Comparison of ENCODE assay signal across 8 mouse cellular contexts in genomic region chr1:177683931-177684836, GRCm38 (mm10). TPM values are rescaled to one million over a fixed set of nuclear protein-coding genes. Genes with fewer than 3 reads are reported as not detected.
DNase-seq lines count a peak whose midpoint lies in the region; ATAC-seq and TF ChIP-seq lines count a peak whose summit lies in the region.
"Had no signal": no experiment of that assay in that cellular context is flagged by ENCODE, and none has a peak within 500 bp of the region (broad histone marks: within the 10 kb centered on the region; RNA-seq: fewer than 3 reads in every experiment).

No protein-coding gene starts in this region.

- peak overlapping the region; percentile 26 for H3K4me2 ChIP-seq in hindbrain, embryonic 14.5 days (replicated peaks)
- no peak overlapping the region for H3K4me2 ChIP-seq in myocyte (ENCODE audit: low read depth)
- H3K4me2 ChIP-seq: liver, embryonic 15.5 days had no signal

- DNase-seq in cerebellum, postnatal 36 days: peak; percentile 43 to 66
- peak; percentile 28 for DNase-seq in hindbrain, embryonic 14.5 days (ENCODE audit: low spot score)
- DNase-seq in ovary, postnatal 36 days (ENCODE audit: low spot score): no peak
- DNase-seq in thymus, adult 2 months: no peak
- no peak for DNase-seq in thymus, postnatal 36 days

- H3K36me3 ChIP-seq in hindbrain, embryonic 14.5 days (replicated peaks; ENCODE audit: control insufficient read depth, insufficient read depth): no peaks in the 10 kb centered on the region
- no peaks in the 10 kb centered on the region for H3K36me3 ChIP-seq in myocyte (ENCODE audit: control insufficient read depth, insufficient read depth)
- H3K36me3 ChIP-seq in thymus, adult 2 months (ENCODE audit: control insufficient read depth, insufficient read depth, low read length): no peaks in the 10 kb centered on the region
- H3K36me3 ChIP-seq: liver, embryonic 15.5 days had no signal

- no peak overlapping the region for H3K4me3 ChIP-seq in hindbrain, embryonic 14.5 days (replicated peaks; ENCODE audit: low read length)
- H3K4me3 ChIP-seq in myocyte: no peak overlapping the region
- H3K4me3 ChIP-seq in thymus, adult 2 months (ENCODE audit: control insufficient read depth, insufficient read depth, low read length): no peak overlapping the region
- H3K4me3 ChIP-seq: liver, embryonic 15.5 days had no signal

- H3K9me3 ChIP-seq in hindbrain, embryonic 14.5 days (ENCODE audit: control insufficient read depth, low read length): no peaks in the 10 kb centered on the region
- H3K9me3 ChIP-seq: liver, embryonic 15.5 days had no signal

- H3K4me1 ChIP-seq in hindbrain, embryonic 14.5 days (replicated peaks; ENCODE audit: control insufficient read depth, insufficient read depth, low read length): no peaks in the 10 kb centered on the region
- 0 out of 2 replicates have a peak, but pooled peaks cover 2% of the 10 kb centered on the region for H3K4me1 ChIP-seq in thymus, adult 2 months (replicated peaks; ENCODE audit: control insufficient read depth, insufficient read depth, low read length)
- H3K4me1 ChIP-seq: liver, embryonic 15.5 days had no signal

- 29% methylated on average over 18 of the region's 18 CpGs for WGBS in hindbrain, embryonic 14.5 days
- 91% methylated on average over 18 of the region's 18 CpGs for WGBS in thymus, adult 2 months

- H3K27ac ChIP-seq in hindbrain, embryonic 14.5 days: no peak overlapping the region
- H3K27ac ChIP-seq in thymus, adult 2 months (ENCODE audit: control insufficient read depth, insufficient read depth, low read length): no peak overlapping the region
- H3K27ac ChIP-seq: liver, embryonic 15.5 days had no signal

- no peak for TF ChIP-seq POLR2A in myocyte (IDR thresholded peaks at IDR 0.05; ENCODE audit: insufficient read length, low read depth)
- TF ChIP-seq POLR2A in thymus, adult 2 months (IDR thresholded peaks at IDR 0.05; ENCODE audit: control insufficient read depth, extremely low read depth, insufficient read depth, low read length, poor library complexity): no peak

- TF ChIP-seq CTCF in thymus, adult 2 months (IDR thresholded peaks at IDR 0.05; ENCODE audit: borderline replicate concordance, control insufficient read depth, extremely low read depth, insufficient read depth, low read length, poor library complexity): no peak

- H3ac ChIP-seq in myocyte (ENCODE audit: control insufficient read depth, insufficient read length): no peak overlapping the region

- peak; percentile 37; the same call in 1 of the 2 replicates for ATAC-seq in cerebellum, adult (ENCODE audit: insufficient number of reproducible peaks, low FRiP score, low TSS enrichment)
- no peak for ATAC-seq in hindbrain, embryonic 14.5 days (ENCODE audit: low FRiP score)

- no peak overlapping the region for H3K9ac ChIP-seq in hindbrain, embryonic 14.5 days
- H3K9ac ChIP-seq: liver, embryonic 15.5 days had no signal

- H3K79me2 ChIP-seq in myocyte (ENCODE audit: control insufficient read depth, insufficient read depth): no peaks in the 10 kb centered on the region

- H3K27me3 ChIP-seq in hindbrain, embryonic 14.5 days (ENCODE audit: control insufficient read depth, insufficient read depth, low read length): no peaks in the 10 kb centered on the region
- no peaks in the 10 kb centered on the region for H3K27me3 ChIP-seq in myocyte (ENCODE audit: control insufficient read depth, insufficient read depth, insufficient read length)
- H3K27me3 ChIP-seq in thymus, adult 2 months (ENCODE audit: control insufficient read depth, insufficient read depth, low read length): no peaks in the 10 kb centered on the region
- H3K27me3 ChIP-seq: liver, embryonic 15.5 days had no signal

TF ChIP-seq in myocyte, 11 proteins besides CTCF, POLR2A, EP300 and RAD21:
- TF ChIP-seq TCF3 (IDR thresholded peaks at IDR 0.05; ENCODE audit: insufficient read length, low read depth) (no peak), MYOG (IDR thresholded peaks at IDR 0.05; ENCODE audit: control insufficient read depth in 1 of 3, insufficient read depth in 1 of 3, insufficient read length in 2 of 3, low read depth in 2 of 3) (peak in 1 of 3 experiments; percentile 49), MYOD1 (IDR thresholded peaks at IDR 0.05; ENCODE audit: control insufficient read depth in 1 of 3, insufficient read length in 2 of 3, low read depth in 2 of 3) (peak in 2 of 3 experiments; percentile 11 to 41), POLR2AphosphoS2 (IDR thresholded peaks at IDR 0.05; ENCODE audit: insufficient read length, low read depth) (no peak)

RNA-seq across cellular contexts. Expression of gene 1700016C15Rik, which starts 45.4 kb away (rescaled TPM):
- polyA plus RNA-seq in hindbrain, embryonic 14.5 days (2014; fragmentation: Nextera tagmentation; extraction: Ambion mirVana): not detected in 2 replicates
- polyA plus RNA-seq in myocyte (2012; fragmentation: generic; extraction: Trizol): not detected
- not detected in 2 replicates for polyA plus RNA-seq in thymus, adult 2 months (2012; rRNA removed)
- polyA plus RNA-seq: liver, embryonic 15.5 days had no signal

Comparison
In these comparisons a context has a peak if more than half of its experiments do, and no peak if none do; other contexts are left out.
1. DNase-seq: peak in cerebellum, postnatal 36 days (2 of 2) and hindbrain, embryonic 14.5 days (single experiment); none in ovary, postnatal 36 days (single experiment), thymus, adult 2 months (single experiment) and thymus, postnatal 36 days (0 of 2).